Mouse (Mus musculus) heart, embryonic 10.5 days (tissue): ENCODE measurements around the gene Olfr148. TPM values are rescaled to one million over a fixed set of nuclear protein-coding genes. Genes with fewer than 3 reads are reported as not detected.
A peak's percentile ranks its signal among the peaks of the same experiment; 100 is the strongest.

ENCODE experiments used
- DNase-seq: peaks from one replicate; pipeline ENCODE4 v3.0.0-alpha.2; 2017; ENCODE audit warnings: low spot score
- H3K27ac ChIP-seq: fragments of 300-500 bp; sonication (generic); 2 replicates; pipeline ENCODE4 v1.5.1; 2016; ENCODE audit warnings: mild to moderate bottlenecking
- H3K27me3 ChIP-seq: fragments of 300-500 bp; sonication (generic); 2 replicates; pipeline ENCODE4 v1.6.1; 2016; ENCODE audit warnings: mild to moderate bottlenecking; ENCODE audit not compliant: poor library complexity, insufficient read depth, severe bottlenecking
- H3K36me3 ChIP-seq: fragments of 300-500 bp; sonication (generic); 2 replicates; pipeline ENCODE4 v1.6.1; 2016; ENCODE audit warnings: mild to moderate bottlenecking, moderate library complexity
- H3K4me1 ChIP-seq: fragments of 300-500 bp; sonication (generic); 2 replicates; pipeline ENCODE4 v1.6.1; 2016; ENCODE audit warnings: mild to moderate bottlenecking
- H3K4me3 ChIP-seq: fragments of 300-500 bp; sonication (generic); 2 replicates; pipeline ENCODE4 v1.5.1; 2016; ENCODE audit warnings: mild to moderate bottlenecking, moderate library complexity
- H3K9me3 ChIP-seq: fragments of 300-500 bp; sonication (generic); 2 replicates; pipeline ENCODE4 v1.6.1; 2016; ENCODE audit warnings: mild to moderate bottlenecking, moderate library complexity
- WGBS: fragments of 180-500 bp; shearing (Covaris S2); methylation state at CpG from one replicate; pipeline ENCODE4 v1.1.7; 2016; 5-methylcytosine and 5-hydroxymethylcytosine counted together
- polyA plus RNA-seq: library from polyadenylated mRNA; unstranded; fragments of >200 nt; fragmentation: Nextera tagmentation; extraction: Ambion mirVana; gene quantifications from 2 replicates; pipeline ENCODE4 v1.2.1, GENCODE M21; 2016

The Olfr148 gene
- polyA plus RNA-seq: not detected in 2 replicates

DNA sequence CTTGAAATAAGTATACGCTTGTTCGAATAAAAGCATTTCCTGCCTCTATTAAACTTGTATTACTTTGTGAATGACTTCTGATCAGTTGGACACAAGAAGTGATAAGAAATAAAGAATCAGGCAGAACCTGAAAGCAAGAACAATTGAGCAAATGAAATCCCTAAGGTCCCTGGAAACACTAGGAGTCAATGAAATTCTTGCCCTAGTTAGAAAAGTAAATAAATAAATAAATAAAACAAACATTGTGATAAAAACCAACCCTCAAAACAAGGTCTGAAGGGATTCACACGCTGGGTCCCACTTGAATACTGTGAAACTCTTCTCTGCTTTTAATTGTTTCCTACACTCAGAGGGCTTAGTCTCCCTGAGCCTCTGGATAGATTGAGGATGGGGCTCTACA is at the start of gene Olfr148:
Gene Olfr148, plus strand, starts transcription at position 301 of the 400 bp plus-strand sequence.
- no peak for DNase-seq
- no peak within 1 kb of the TSS for H3K4me3 ChIP-seq
- 65% methylated on average over 3 of the region's 3 CpGs for WGBS
- no peaks in the 10 kb centered on the region for H3K4me1 ChIP-seq
- H3K27me3 ChIP-seq: no peaks in the 10 kb centered on the region
- no peaks in the 10 kb centered on the region for H3K9me3 ChIP-seq
- H3K36me3 ChIP-seq: no peaks in the 10 kb centered on the region
- H3K27ac ChIP-seq: no peak within 1 kb of the TSS

DNA sequence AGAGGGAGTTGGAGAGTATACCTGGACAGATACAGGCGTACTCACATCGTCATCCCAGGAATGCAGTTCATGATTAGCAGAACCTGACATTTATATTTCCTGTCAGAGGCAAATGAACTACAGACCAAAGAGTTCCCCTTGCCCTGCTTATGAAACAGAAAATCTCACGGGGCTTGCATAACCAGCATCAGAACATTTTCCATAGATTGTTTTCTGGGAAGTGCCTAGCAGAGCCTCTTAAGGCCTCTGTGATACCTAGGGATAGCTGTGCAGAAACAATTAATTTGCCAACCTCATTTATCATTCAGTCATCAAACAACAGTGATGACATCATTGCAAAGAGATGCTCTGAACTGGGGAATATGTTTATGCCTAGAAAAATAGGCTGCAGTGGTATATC is 35.0 kb upstream of the Olfr148 start, which contains the start of gene Olfr959:
Gene Olfr959, minus strand, starts transcription at position 101 of the 400 bp plus-strand sequence.
- DNase-seq: no peak
- 83% methylated on average over 3 of the region's 3 CpGs for WGBS
- Histone ChIP-seq H3K4me1 (no peaks in the 10 kb centered on the region), H3K4me3 (no peak within 1 kb of the TSS), H3K9me3 (no peaks in the 10 kb centered on the region), H3K27ac (no peak within 1 kb of the TSS), H3K36me3 (no peaks in the 10 kb centered on the region), H3K27me3 (no peaks in the 10 kb centered on the region)

DNA sequence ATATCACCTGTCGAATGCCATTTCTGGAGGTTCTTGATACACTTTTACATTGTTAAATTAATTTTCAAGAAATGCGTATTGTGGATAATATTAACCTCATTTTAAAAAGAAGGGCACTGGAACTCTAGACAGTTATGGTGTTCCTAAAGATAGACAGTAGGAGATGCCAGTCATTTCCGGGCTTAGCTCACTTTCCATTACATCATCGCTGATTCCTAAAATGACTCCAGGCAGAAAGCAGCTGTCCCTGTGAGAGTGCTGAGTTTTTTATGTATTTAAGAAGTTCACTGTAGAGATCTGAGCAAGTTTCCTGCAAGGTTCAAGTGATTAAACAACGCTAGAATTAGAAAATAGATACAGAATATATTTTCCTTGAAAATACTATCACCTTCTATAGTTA is 33.4 kb upstream of the Olfr148 start:
- no peaks in the 10 kb centered on the region for H3K27me3 ChIP-seq
- WGBS: 58% methylated on average over 5 of the region's 5 CpGs
- H3K4me1 ChIP-seq: no peaks in the 10 kb centered on the region
- peak overlapping the region; percentile 29; the same call in 1 of the 2 replicates for H3K27ac ChIP-seq
- no peak overlapping the region for H3K4me3 ChIP-seq
- H3K9me3 ChIP-seq: no peaks in the 10 kb centered on the region
- no peak for DNase-seq
- H3K36me3 ChIP-seq: no peaks in the 10 kb centered on the region

DNA sequence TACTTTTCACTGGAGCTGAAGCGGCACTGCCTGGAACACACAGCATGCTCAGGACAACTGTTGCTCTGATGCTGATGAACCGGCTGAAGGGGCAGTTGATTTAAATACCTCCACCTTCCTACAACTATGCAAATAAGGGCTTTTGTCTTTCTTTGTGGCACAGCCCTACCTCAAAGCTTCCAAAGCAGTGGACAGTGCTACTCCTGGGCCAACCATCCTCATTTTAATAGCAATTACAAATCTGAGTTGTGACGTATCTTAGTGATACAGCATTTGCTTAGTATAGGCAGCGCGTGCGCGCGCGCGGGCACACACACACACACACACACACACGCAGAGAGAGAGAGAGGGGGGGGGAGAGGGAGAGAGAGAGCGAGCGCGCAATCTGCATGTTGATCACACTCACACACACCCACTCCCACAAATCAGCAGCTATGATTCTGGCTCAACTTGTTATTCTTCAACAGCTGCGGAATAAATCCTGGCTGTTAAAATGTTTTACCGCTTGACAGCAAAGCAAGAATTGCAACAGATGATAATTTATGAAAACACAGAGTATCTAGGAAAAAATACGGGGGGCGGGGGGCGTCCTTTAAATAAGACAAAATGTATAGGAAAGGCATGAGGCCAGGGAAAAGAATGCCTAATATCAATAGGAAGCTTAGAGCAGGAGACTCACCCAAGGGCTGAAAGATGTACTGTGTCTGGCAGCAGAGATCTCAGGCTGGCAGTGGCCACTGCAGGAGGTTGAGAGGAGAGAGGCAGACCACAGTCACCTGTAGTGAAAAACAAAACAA is 7.7 kb upstream of the Olfr148 start:
- Histone ChIP-seq H3K27ac (no peak overlapping the region), H3K36me3 (no peaks in the 10 kb centered on the region), H3K4me1 (no peaks in the 10 kb centered on the region), H3K4me3 (peak overlapping the region; percentile 63), H3K27me3 (no peaks in the 10 kb centered on the region), H3K9me3 (no peaks in the 10 kb centered on the region)
- WGBS: under 1% methylated on average over 19 of the region's 19 CpGs
- DNase-seq: no peak

DNA sequence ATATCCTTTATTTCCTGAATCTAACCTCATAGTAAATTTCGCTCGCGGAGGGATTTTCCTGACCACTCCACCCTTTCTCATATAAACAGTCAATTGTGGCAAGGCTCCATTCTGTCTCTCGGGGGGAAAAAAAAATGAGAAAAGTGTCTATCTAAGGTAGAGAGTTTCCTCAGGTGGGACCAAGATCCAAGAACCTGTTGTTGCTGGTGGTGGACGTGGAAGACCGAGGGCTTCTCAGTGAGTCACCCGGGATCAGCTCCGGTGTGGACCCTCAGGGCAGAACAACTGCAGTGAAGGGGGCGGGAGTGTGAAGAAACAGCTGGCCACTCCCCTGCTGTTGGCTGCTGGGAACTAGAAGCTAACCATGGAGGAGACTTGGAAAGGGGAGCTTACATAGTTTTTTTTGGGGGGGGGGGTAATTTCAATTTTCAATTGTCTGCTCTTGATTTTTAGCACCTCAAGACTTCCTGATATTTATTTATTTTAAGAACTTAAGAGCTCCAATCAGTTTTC is 7.1 kb upstream of the Olfr148 start:
- no peak overlapping the region for H3K27ac ChIP-seq
- H3K4me3 ChIP-seq: peak overlapping the region; percentile 63
- no peaks in the 10 kb centered on the region for H3K4me1 ChIP-seq
- no peaks in the 10 kb centered on the region for H3K9me3 ChIP-seq
- no peak for DNase-seq
- no peaks in the 10 kb centered on the region for H3K27me3 ChIP-seq
- H3K36me3 ChIP-seq: no peaks in the 10 kb centered on the region
- WGBS: under 1% methylated on average over 9 of the region's 9 CpGs

DNA sequence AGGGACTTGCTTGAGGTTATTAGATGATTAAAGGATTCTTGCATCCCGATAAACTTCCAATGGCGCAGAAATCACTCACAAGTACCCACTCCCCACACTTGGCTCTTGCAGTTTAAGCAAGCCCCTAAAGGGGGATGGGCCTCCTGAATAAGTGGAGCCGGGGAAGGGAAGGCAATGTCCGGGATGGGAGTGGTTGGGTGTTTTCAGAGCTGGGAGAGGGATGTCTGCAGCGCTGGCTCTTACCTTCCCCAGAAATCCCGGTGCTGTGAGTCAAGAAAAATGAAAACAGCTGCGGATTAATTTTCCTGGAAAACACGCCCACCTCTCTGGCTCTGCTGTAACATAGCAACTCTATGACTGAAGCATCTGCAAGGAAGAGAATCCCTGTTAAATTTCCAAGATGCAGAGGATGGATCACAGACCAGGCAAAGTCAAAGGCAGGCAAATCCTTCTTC is 6.4 kb upstream of the Olfr148 start, which contains the start of gene AW551984:
Gene AW551984, minus strand, starts transcription at position 405 of the 455 bp plus-strand sequence.
- H3K4me3 ChIP-seq: peak within 1 kb of the TSS; percentile 63
- 0 out of 2 replicates have a peak within 1 kb of the TSS, but pooled peaks have one; percentile 16 for H3K27ac ChIP-seq
- no peak for DNase-seq
- no peaks in the 10 kb centered on the region for H3K27me3 ChIP-seq
- H3K4me1 ChIP-seq: no peaks in the 10 kb centered on the region
- under 1% methylated on average over 8 of the region's 8 CpGs for WGBS
- H3K9me3 ChIP-seq: no peaks in the 10 kb centered on the region
- no peaks in the 10 kb centered on the region for H3K36me3 ChIP-seq

DNA sequence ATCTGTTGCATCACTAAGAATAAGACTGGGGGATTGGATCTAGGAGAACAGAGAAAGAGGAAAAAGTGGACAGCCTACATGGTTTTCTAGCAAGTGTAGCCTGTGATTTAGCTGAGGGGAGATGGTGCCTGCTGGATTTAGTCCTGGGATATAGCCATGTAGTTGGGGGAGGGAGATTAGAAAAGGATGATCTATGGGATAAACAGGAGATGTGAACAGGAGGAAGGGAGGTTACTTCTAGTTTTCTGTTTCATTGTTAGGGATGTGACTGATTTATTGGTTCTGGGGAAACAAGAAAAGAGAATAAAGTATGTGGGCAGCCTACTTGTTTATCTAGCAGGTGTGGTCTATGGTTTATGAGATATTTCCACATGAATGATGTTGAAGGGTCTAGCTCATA is 2.0 kb upstream of the Olfr148 start:
- H3K36me3 ChIP-seq: no peaks in the 10 kb centered on the region
- H3K9me3 ChIP-seq: no peaks in the 10 kb centered on the region
- no peaks in the 10 kb centered on the region for H3K4me1 ChIP-seq
- DNase-seq: no peak
- no peak overlapping the region for H3K4me3 ChIP-seq
- no peak overlapping the region for H3K27ac ChIP-seq
- H3K27me3 ChIP-seq: no peaks in the 10 kb centered on the region

DNA sequence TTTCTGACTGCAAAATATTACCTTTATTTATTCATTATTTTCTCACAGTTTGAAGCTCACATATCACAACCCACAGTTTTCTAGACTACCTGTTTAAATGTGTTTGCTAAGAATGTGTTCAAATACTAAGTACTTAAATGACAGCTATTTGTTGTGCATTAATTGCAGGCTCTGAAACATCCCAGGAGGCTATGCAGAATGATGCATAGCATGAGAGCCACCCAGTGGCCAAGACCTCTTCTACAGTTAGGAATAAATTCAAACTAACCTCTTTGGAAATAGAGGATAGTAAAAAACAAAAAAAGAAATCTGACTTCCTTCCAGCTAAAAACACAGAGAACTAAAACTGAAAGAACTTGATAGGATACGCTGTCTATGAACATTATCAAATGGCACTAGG is 1.5 kb downstream of the Olfr148 start:
- H3K27ac ChIP-seq: no peak overlapping the region
- H3K36me3 ChIP-seq: no peaks in the 10 kb centered on the region
- WGBS: 46% methylated on average over 1 of the region's 1 CpGs
- no peak overlapping the region for H3K4me3 ChIP-seq
- no peaks in the 10 kb centered on the region for H3K27me3 ChIP-seq
- DNase-seq: no peak
- H3K9me3 ChIP-seq: no peaks in the 10 kb centered on the region
- H3K4me1 ChIP-seq: no peaks in the 10 kb centered on the region

DNA sequence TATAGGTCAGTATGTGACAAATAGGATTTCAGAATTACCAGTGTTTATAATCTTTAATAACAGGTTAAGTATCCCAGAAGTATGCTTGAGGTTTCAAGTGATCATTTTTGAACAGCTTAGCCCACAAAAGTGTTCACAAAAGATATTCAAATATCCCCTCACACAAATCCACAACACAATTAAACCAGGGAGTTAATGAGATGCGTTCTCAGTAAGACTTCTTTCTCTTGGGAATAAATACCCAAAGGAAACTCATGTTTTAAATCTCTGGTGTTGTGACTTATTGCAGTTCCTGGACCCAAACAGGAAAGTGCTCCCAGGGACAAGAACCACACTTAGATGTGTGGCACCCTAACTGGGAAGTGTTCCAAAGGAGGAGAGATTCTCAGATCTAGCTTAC is 10.6 kb downstream of the Olfr148 start, which contains the start of gene Olfr960:
Gene Olfr960, plus strand, starts transcription at position 301 of the 400 bp plus-strand sequence.
- Histone ChIP-seq H3K4me1 (no peaks in the 10 kb centered on the region), H3K36me3 (no peaks in the 10 kb centered on the region), H3K27ac (no peak within 1 kb of the TSS), H3K27me3 (no peaks in the 10 kb centered on the region), H3K4me3 (no peak within 1 kb of the TSS), H3K9me3 (no peaks in the 10 kb centered on the region)
- DNase-seq: no peak
- 63% methylated on average over 1 of the region's 1 CpGs for WGBS

DNA sequence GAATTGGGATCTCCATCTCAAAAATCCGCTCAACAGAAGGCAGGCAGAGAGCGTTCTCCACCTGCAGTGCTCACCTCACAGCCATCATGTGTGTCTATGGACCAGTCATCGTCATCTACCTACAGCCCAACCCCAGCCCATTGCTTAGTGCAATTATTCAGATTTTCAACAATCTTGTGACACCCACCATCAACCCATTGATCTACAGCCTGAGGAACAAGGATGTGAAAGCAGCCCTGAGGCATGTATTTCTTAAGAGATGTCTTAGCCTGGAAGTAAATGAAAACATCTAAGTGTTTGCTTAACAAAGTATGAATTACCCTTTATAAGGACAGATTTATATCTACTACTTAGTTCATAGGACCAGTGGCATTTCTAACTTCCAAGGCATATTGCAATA is 13.3 kb downstream of the Olfr148 start:
- Histone ChIP-seq H3K4me3 (no peak overlapping the region), H3K36me3 (no peaks in the 10 kb centered on the region)
- WGBS: 84% methylated on average over 3 of the region's 3 CpGs

DNA sequence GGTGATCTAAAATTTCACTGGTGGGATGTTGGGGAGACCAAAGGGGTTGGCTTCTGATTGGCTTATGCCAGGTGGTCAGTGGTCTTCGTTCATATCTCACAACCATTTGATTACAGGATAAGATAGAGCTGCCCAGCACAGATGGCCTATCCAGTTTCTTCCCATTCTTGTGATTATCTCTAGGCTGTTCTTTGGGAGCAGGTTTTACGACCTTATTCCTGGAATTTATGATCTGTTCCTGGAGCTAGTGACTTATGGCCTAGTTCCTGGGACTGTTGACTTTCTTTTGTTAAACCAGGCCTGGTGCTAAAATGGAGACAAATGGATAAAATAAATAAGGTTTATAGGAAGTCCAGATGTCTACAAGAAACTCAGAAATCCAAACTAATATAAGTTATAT is 14.3 kb downstream of the Olfr148 start:
- 62% methylated on average over 2 of the region's 2 CpGs for WGBS
- DNase-seq: no peak
- no peaks in the 10 kb centered on the region for H3K4me1 ChIP-seq

More for the DNA sequence above, 13.3 kb downstream of the Olfr148 start:
- no peaks in the 10 kb centered on the region for H3K9me3 ChIP-seq
- no peak overlapping the region for H3K27ac ChIP-seq
- no peaks in the 10 kb centered on the region for H3K27me3 ChIP-seq
- DNase-seq: no peak
- H3K4me1 ChIP-seq: no peaks in the 10 kb centered on the region

DNA sequence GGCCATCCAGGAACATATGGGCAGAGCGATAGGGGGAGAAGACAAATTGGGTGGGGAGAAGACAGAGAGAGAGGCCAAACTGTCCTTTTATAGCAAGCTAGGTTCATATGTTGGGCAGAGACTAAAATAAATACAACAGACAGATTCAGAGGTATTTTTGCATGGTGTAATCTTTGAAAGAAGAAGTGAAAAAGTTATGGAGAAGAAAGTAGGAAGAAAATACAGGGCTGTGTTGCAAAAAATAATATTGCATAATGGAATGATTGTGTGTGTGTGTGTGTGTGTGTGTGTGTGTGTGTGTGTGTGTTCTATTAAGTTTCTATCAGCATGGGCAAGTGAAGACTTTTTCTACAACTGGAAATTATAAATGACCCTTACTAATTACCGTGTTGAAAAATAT is 18.6 kb downstream of the Olfr148 start:
- DNase-seq: no peak
- no peak overlapping the region for H3K4me3 ChIP-seq
- no peaks in the 10 kb centered on the region for H3K4me1 ChIP-seq
- H3K27ac ChIP-seq: no peak overlapping the region
- no peaks in the 10 kb centered on the region for H3K36me3 ChIP-seq
- H3K9me3 ChIP-seq: no peaks in the 10 kb centered on the region
- no peaks in the 10 kb centered on the region for H3K27me3 ChIP-seq
- 71% methylated on average over 2 of the region's 2 CpGs for WGBS

More for the DNA sequence above, 14.3 kb downstream of the Olfr148 start:
- H3K4me3 ChIP-seq: no peak overlapping the region
- H3K27me3 ChIP-seq: no peaks in the 10 kb centered on the region
- H3K36me3 ChIP-seq: no peaks in the 10 kb centered on the region
- H3K9me3 ChIP-seq: no peaks in the 10 kb centered on the region
- no peak overlapping the region for H3K27ac ChIP-seq

DNA sequence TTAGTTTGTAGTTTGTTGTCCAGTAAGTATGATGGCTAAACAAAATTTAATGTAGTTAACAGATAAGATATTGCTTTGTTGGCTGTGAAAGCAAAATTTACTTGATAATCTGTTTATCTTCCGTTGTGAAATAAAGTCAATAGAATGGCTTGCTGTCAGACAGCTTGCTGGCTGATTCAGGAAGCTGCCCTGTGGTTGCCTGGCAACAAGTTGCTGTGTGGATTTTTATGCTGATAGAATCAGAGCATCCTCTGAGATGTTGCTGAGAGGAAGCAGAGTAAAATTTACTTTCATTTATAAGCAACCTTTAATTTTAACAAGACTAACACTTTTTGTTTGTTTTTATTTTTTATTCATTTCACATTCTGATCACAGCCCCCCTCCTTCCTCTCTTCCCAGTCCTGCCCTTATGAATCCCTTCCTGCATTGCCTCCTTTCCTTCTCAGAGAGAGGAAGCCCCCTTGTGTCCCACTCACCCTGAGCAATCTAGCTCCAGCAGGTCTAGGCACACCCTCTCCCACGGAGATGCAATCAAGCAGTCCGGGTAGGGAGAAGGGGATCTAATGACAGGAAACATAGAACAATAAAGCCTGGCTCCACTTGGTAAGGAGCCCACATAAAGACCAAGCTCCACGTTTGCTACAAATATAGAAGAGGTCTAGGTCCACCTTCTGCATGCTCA is 23.6 kb downstream of the Olfr148 start:
- 35% methylated on average over 4 of the region's 4 CpGs for WGBS
- Histone ChIP-seq H3K27me3 (no peaks in the 10 kb centered on the region), H3K36me3 (no peaks in the 10 kb centered on the region), H3K9me3 (no peaks in the 10 kb centered on the region), H3K4me1 (no peaks in the 10 kb centered on the region), H3K27ac (no peak overlapping the region), H3K4me3 (no peak overlapping the region)
- DNase-seq: no peak
